Mouse (Mus musculus) mouse embryonic stem cell (cell line): ENCODE data around the gene 2010109A12Rik.

Source experiments
- in situ Hi-C, 2 experiments: fragments of 300-500 bp; cut with MboI; formaldehyde crosslinking; loops; 1 replicate in 1 of 2; 3 replicates in 1 of 2; pipeline ENCODE4 v1.14.3; 2019 to 2020; ENCODE audit warnings: low sequenced_read_pairs in 2 of 2, low pct_unique_long_range_greater_than_20kb in 1 of 2, mixed read lengths in 1 of 2; ENCODE audit not compliant: unreplicated experiment in 1 of 2

Gene 2010109A12Rik

DNA sequence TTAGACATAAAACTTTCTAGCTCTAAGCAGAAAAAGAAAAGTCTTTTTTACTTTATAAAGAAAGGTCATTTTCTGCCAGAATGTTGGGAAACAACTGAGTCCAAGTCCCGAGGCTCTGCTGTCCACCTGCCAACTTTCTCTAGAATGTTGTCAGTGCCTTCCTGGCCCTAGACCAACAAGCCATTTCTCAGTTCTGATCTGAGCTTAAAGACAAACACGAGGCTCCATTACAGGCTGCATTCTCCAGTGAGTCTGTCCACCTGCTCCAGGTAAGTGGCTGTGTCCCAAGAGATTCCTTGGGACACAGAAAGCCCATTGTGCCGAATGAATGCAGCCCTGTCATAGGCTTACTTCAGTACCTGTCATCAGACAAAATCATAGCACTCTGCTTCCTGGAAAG, 15.3 kb downstream of the 2010109A12Rik start:
- in situ Hi-C loops, result no loop called here

DNA sequence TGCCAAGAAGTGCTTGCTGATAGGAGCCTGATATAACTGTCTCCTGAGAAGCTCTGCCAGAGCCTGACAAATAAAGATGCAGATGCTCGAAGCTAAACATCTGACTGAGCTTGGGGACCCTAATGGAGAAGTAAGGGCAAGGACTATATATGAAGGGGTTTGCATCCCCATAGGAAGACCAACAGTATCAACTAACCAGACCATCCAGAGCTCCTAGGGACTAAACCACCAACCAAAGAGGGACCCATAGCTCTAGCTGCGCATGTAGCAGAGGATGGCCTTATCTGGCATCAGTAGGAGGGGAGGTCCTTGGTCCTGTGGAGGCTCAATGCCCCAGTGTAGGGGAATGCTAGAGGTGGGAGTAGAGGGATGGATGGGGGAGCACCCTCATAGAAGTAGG, 18.2 kb downstream of the 2010109A12Rik start:
- in situ Hi-C loops, result no loop called here

DNA sequence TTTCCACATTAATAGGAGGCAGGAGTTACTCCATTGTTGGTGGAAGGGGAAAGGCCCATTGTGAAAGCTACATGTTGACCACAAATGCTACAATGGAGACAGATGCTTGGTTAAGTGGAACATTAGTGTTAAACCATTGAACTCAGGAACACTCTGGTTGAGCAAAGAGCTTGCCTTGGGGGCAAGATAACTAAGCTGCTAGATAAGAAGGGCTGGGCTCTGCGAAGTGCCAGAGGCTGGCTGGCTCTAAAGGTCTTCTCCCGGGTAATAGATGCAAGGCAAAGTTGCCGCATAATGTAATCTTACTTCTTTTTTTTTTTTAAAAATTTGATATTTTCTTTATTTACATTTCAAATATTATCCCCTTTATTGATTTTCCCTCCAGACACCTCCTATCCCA, 20.8 kb downstream of the 2010109A12Rik start:
- in situ Hi-C loops, result no loop called here

DNA sequence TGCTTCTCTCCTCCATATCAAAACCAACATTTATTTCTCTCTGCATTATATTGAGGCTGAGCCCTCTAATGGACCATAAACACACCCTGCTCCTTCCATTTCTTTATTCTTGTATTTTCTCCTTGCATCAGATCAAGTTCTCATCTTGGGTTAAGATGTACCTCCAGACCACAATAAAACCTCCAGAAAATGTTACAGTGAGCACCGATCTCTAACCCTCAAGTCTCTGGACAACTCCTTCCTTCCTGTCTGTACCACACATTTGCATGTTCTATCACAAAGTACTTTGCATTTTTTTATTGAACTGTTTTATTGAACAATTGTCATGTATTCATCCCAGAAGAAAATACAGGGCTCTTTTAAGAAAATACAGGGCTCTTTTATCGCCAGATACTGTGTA, 23.2 kb downstream of the 2010109A12Rik start:
- in situ Hi-C loops, result no loop called here

DNA sequence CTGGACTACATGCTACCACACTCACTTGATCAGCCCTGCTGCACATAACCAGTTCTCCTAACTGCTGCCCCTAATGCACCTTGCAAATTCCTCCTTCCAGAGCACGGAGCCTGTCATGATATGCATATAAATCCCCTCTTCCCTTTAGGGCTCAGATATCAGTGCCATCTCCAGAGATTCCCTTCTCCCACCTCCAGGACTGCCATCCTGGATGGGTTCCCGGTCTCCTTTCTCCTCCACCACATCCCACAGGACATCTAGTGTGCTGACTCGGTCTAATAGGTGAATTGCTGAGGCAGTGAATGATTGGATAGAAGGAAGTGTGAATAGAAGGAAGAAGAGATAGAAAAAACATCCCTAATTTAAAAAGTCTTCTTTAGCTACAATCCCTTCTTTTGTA, 25.4 kb downstream of the 2010109A12Rik start:
- in situ Hi-C loops, result no loop called here

DNA sequence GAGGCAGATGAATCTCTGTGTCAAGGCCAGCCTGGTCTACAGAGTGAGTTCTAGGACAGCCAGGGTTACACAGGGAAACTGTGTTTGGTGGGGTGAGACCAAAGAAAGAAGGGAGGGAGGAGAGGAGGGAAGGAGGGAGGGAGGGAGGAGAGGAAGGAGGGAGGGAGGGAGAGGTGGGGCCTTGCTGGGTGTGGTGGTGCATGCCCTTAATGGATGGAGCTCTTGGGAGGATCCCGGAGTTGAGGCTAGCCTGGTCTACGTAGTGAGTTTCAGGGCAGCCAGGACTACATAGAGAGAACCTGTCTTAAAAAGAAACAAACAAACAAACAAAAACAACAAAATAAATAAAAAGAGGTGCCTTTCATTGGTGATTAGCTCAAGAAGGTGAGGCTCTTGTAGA, 26.5 kb downstream of the 2010109A12Rik start:
- in situ Hi-C loops, result no loop called here

DNA sequence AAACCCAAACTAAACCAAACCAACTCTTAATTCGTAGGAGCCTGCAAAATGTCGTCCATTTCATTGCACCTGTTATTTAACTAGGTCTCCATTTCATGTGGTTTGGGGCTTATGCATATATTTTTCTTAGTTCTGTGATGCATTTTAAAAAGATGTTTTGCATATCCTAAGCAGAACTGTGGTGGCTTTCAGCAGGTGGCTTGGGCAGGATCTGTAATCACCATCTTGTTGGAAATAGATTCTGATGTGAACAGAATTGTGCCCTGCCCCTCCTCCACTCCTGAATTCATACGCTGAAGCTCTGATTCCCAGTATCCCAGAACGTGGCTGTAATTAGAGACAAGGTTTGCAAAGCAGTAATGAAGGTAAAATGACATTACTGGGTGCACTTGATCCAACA, 27.8 kb downstream of the 2010109A12Rik start:
- in situ Hi-C loops, result no loop called here

DNA sequence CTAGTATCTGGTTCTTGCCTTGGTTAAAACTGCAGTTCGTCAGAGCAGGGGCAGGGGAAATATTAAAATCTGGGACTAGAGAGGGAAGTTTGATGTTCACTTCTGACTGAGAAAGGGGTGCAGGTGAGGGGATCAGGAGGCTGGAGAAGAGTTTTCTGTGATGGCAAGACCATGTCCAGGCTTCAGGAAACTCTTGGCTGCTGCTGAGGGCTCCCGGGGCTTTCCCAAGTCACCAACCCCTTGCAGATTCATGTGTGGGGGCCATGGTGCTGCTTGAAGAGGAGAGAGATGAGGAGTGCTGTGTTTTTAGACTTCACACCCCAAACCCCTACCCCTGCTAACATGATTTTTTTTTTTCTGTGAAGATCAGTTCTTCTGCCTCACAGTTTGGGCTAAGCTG, 28.3 kb downstream of the 2010109A12Rik start:
- in situ Hi-C loops, result no loop called here

DNA sequence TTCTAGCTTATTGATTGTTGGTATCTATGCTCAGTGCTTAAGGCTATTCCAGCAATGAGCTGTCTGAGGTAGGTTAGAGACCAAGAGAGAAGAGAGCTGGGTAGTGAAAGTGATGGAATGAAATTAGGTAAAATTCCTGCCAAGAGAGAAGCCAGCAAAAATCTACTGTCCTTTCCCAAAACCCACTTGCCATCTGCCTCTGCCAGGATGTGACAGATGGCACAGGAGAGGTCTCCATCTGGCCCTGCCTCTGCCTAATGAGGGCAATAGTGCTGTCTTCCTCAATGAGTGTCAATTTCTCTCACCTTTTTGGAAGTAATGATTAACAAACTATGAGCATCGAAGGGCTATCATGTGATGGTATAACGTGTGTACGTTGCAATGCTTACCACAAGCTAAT, 29.6 kb downstream of the 2010109A12Rik start:
- in situ Hi-C loops, result no loop called here

DNA sequence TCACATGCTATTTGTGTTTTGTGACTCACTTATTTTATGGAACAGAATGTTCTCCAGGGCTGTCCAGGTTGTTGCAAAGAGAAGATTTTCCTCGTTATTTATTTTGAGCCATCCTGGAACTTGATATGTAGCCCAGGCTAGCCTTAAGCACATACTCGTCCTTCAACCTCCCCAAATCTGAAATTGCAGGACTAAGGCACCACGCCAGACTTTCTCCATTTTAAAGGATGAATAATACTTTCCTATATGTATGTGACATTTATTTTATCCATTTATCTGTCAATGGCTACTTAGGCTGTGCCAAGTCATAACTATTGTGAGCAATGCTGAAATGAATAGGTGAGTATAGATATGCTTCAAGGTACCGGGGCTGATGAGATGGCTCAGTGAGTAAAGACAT, 30.2 kb downstream of the 2010109A12Rik start:
- in situ Hi-C loops, result no loop called here

DNA sequence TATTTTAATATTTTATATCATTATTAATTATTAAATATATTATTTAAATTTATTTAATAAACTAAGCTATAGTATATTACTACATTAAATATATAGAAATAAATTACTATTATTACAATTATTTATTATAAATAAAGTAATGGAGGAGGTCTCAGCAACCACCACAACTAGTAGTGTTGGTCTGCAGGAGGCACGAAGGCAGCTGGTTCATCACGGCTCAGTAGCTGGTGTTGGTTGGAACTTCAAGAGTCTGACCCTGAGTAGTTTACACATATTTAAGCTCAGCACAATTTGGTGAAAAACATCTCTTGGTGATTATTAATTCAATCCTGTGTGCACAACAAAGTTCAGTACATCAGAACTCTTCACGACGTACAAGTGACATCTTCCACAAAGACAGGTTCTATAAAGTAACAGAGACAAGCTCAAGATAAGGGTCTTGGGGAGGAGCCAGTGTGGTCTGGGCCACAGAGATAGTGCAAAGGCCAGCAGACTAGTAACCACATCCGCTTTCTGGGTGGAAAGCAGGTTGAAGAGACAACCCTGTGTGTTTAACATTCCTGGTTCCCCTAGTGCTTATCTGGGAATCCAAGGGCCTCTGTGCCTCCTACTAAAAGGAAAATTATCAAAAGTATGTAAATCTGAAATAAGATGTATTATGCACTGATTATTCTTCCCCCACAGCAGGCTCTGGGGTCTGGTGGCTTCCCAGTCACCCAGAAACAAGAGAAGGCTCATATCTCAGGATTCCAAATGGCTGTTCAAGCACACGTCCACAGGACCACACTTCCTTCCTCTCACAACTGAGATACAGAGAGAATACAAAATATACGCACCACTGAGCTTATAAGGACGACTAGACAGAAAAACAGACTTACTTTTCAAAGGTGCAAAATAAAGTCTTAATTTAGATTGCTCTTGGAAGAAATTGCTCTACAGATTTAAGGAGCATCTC, 33.5 kb downstream of the 2010109A12Rik start:
- in situ Hi-C loops, result no loop called here

DNA sequence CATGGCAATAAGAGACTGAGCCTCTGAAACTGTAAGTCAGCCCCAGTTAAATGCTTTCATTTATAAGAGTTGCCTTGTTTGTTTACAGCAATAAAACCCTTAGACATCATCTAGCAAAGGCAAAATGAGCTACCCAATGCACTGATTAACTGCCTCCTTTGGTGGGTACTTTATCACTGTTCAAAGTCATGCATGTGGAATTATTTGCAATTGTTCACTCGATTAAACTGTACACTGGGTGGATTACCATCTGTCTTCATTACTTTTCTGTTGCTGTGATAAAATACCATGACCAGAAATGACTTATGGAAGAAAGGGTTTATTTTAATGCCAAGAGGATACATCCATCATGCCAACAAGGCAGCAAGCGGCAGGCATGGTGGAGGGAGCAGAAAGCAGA, 39.0 kb downstream of the 2010109A12Rik start:
- in situ Hi-C loops, result no loop called here

DNA sequence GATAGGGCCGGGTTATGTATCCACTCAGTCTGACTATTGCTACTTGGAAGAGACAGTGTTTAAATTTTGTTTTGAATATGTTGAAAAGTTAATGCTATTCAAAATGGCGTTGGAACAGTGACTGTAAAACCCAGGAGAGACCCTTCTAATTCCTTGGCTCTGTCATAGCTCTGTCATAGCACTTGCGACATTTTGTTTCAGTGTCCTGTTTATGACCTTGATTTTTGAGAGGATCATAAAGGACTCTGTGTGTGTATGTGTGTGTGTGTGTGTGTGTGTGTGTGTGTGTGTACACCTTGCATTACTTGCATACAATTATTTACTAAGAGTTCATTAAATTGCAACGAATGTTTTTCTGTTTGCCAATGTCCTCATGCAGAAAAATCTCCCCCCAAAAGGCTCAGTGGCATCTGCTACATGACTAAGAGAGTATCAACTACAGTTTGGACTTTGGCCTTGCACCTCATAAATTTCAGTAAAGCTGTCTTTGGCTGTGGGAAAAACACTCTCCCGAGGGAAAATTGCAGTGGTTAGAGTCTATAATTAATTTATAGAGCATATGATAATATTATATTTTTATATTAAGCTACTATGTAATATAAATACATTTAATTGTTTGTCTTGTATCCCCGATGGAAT, 43.7 kb downstream of the 2010109A12Rik start:
- in situ Hi-C loops, result no loop called here

DNA sequence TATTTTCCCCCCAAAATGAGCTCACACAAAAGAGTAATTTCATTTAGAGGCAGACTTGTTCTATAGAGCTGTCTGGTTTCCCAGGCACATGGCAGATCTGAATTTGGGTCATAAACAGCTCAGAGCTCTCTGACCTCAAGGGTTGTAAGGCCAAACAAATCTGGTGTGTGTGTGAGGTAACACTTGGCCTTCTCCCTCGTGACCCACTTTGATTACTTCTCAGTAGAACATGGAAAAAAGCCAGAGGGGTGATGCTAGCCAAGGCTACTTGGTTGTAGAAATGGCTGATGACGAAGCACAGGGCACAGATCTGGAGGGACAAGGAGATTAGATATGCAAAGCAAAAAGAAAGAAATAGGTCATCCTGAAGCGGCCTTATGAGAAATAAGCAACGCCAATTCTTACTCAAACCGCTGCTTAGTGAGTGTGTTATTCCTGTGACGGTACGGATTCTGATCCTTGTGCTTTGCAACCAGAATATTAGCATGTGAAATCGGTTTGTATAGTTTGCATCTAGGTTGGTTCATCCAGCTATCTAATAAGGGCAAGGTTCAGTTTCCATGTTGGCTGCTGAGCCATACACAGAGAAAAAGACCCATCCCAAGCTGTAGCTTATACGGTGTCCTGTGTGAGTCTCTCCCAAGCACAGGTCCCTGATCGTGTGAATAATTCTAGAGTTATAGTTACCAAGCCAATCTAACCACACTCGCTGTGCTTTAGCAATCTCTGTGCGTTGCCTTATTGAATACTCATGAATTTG, 44.9 kb downstream of the 2010109A12Rik start:
- in situ Hi-C loops, result no loop called here

DNA sequence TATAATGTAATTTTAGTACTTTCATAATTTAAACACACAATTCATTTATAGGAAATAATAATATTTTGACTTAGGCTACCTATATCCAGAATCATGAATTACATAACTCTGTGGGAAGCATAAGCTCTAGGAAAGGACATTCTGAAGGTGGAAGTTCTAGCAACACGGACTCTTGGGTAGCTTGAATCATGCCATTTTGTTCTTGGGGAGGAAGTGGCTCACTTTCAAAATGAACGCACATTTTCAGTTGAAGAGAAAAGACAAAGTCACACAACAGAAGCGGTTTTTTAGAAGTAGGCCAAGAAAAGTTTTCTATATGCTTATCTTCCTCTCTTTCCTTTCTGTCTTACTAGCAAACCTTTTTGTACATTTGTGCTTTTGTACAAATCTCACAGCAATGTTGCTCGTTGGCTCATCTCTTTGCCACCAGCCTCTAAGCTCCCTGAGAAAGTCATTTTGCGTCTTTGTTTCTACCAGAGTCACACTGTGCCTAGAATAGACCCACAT, 49.5 kb downstream of the 2010109A12Rik start:
- in situ Hi-C loops, result no loop called here

DNA sequence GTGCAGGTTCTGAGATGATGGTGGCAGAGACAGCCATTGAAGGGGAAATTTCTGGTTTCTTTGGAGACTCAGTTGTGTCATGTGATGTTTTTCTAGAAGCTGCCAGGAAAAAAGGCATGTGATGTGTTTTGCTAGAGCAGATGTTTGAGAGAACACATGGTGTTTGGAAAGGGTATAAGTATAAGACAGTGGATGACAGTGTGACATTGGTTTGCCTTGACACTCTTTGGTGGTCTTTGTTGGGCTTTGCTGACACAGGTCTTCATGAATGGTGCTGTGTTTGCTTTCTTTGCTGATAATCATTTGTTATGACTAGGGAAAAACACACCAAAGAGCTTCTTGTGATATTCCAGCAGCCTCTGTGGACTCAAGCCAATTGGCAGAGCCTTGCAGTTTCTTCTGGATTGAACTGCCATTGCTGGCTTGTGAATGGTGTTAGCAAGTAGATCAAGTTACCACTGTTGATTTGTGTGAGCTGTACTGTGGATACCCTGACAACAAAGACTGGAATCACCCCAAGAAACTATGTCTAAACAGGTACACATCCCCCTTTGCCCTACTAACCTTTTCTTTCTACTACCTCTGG, 50.6 kb downstream of the 2010109A12Rik start:
- in situ Hi-C loops, result no loop called here

DNA sequence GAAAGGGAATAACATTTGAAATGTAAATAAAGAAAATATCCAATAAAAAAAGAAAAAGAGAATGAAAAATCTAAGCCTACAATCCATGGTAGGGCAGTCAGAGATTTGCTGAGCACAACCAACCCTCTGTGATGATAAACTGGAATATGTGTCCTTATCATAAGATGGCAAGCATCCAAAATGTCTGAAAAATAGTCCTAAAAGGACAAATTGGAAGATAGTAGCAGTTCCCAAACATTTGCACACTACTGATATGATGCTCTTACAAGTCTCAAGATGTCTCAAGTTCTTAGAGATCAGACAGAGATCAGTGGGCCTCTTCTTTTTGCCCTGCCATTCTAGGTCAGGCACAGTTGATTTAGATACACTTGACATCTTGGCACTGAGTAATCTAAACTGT, 53.0 kb downstream of the 2010109A12Rik start:
- in situ Hi-C loops, result no loop called here

DNA sequence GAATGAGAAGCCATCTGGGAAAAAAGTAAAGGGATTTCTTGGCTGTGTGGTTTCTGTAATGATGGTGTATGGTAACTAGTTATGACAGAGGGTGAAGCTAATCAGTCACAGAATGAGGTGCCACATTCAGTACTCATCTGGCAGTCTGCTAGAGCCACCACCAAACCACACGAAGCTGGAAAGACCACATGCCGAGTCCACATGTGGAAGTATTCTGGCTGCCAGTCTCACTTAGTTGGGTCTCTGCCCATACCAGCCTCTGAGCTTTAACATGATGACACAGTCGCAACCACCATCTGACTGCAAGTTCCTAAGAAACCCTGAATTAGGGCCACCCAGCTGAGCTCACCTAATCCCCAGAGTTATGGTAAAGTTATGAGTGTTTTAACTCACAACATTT, 54.7 kb downstream of the 2010109A12Rik start:
- in situ Hi-C loops, result no loop called here

DNA sequence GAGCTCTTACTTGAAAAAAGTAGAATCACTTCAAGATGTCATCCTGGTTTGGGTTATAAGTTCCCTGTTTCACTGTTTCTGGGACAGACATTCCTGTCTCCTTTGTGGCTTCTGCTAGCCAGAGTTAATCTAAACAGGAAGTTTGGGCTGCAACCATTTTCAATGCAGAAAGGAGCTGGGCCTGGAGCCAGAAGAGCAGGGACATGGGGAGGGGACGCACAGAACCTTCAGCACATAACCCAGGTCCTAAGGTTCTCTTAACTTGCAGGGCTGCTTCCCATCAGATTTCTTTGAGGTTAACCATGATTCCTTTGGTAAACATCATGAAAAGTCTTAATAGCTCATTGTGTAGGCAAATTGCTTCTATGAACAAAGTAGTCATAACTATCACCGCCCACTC, 56.4 kb downstream of the 2010109A12Rik start:
- in situ Hi-C loops, result no loop called here
